Mouse (Mus musculus) gonadal fat pad, adult 2 months (tissue): ENCODE measurements around the gene Adcy2. TPM values are rescaled to one million over a fixed set of nuclear protein-coding genes. Genes with fewer than 3 reads are reported as not detected.

Source experiments
- DNase-seq: peaks from one replicate; pipeline ENCODE4 v3.0.0-alpha.2; 2012; ENCODE audit warnings: low read depth
- polyA plus RNA-seq: library from polyadenylated mRNA; depleted of rRNA; stranded (reverse); fragments of >200 nt; gene quantifications from 2 replicates; pipeline ENCODE4 v1.2.3, GENCODE M21; 2012

Adcy2 gene
- polyA plus RNA-seq, 1 experiment, result 0.65 TPM

- DNase-seq, result no peak
These were observed 172.9 kb downstream of the Adcy2 start for GRCm38 (mm10) chr13:68826461-68826860.

GRCm38 (mm10) chr13:68820858-68821579 is 178.3 kb downstream of the Adcy2 start:
- DNase-seq, result no peak

GRCm38 (mm10) chr13:68815704-68816477 is 183.4 kb downstream of the Adcy2 start:
- DNase-seq, result no peak

- DNase-seq, result no peak
These were observed 188.2 kb downstream of the Adcy2 start for GRCm38 (mm10) chr13:68811185-68811584.

- DNase-seq, result no peak
These were observed 199.6 kb downstream of the Adcy2 start for GRCm38 (mm10) chr13:68799777-68800176.

- DNase-seq, result no peak
These were observed 206.1 kb downstream of the Adcy2 start for GRCm38 (mm10) chr13:68793286-68793685.

- no peak for DNase-seq
These were observed 211.9 kb downstream of the Adcy2 start for GRCm38 (mm10) chr13:68787286-68788061.

GRCm38 (mm10) chr13:68783096-68783495 is 216.2 kb downstream of the Adcy2 start:
- no peak for DNase-seq

- DNase-seq, result no peak
These were observed 221.2 kb downstream of the Adcy2 start for GRCm38 (mm10) chr13:68778011-68778672.

- DNase-seq, result no peak
These were observed 225.6 kb downstream of the Adcy2 start for GRCm38 (mm10) chr13:68773599-68774211.

GRCm38 (mm10) chr13:68768588-68768987 is 230.8 kb downstream of the Adcy2 start:
- no peak for DNase-seq

GRCm38 (mm10) chr13:68765896-68766578 is 233.3 kb downstream of the Adcy2 start:
- no peak for DNase-seq

- DNase-seq, result no peak
These were observed 234.7 kb downstream of the Adcy2 start for GRCm38 (mm10) chr13:68764614-68765013.

GRCm38 (mm10) chr13:68749801-68750200 is 249.5 kb downstream of the Adcy2 start:
- no peak for DNase-seq

- DNase-seq, result no peak
These were observed 250.0 kb downstream of the Adcy2 start for GRCm38 (mm10) chr13:68749370-68749769.

- DNase-seq, result no peak
These were observed 253.9 kb downstream of the Adcy2 start for GRCm38 (mm10) chr13:68745426-68745825.

- no peak for DNase-seq
These were observed 286.7 kb downstream of the Adcy2 start for GRCm38 (mm10) chr13:68712661-68713060.

GRCm38 (mm10) chr13:68707296-68707747 is 292.0 kb downstream of the Adcy2 start:
- no peak for DNase-seq

GRCm38 (mm10) chr13:68684919-68685318 is 314.4 kb downstream of the Adcy2 start:
- no peak for DNase-seq

GRCm38 (mm10) chr13:68680429-68680828 is 318.9 kb downstream of the Adcy2 start:
- no peak for DNase-seq

GRCm38 (mm10) chr13:68642786-68643185 is 356.6 kb downstream of the Adcy2 start:
- no peak for DNase-seq
